ENCODE assay signal across 17 mouse cellular contexts in genomic region chr13:58048076-58048475, GRCm38 (mm10).
DNase-seq lines count a peak whose midpoint lies in the region; ATAC-seq and TF ChIP-seq lines count a peak whose summit lies in the region.
"Had no signal": no experiment of that assay in that cellular context is flagged by ENCODE, and none has a peak within 500 bp of the region (broad histone marks: within the 10 kb centered on the region; RNA-seq: fewer than 3 reads in every experiment).

No protein-coding gene starts in this region.

- H3K79me2 ChIP-seq in heart, adult 2 months (replicated peaks; ENCODE audit: control insufficient read depth, insufficient read depth, low read length): no peaks in the 10 kb centered on the region

- H3K4me3 ChIP-seq in heart, adult 2 months: no peak overlapping the region
- H3K4me3 ChIP-seq in liver, embryonic 14.5 days (ENCODE audit: insufficient read depth in 1 of 2, low read depth in 2 of 2, low read length in 2 of 2): no peak overlapping the region
- H3K4me3 ChIP-seq in liver, embryonic 12.5 days: no peak overlapping the region
- no peak overlapping the region for H3K4me3 ChIP-seq in E14TG2a.4 (replicated peaks; ENCODE audit: low read length)
- H3K4me3 ChIP-seq in bone marrow, adult 2 months (replicated peaks; ENCODE audit: control insufficient read depth, low read depth, low read length): no peak overlapping the region
- no peak overlapping the region for H3K4me3 ChIP-seq in hindbrain, embryonic 14.5 days (replicated peaks; ENCODE audit: low read length)
- H3K4me3 ChIP-seq: embryonic facial prominence, embryonic 10.5 days; erythroblast, embryonic 14.5 days; liver, embryonic 15.5 days; midbrain, embryonic 15.5 days had no signal

- no peak for TF ChIP-seq EP300 in heart, adult 2 months (IDR thresholded peaks at IDR 0.05; ENCODE audit: insufficient read depth, low read depth, low read length)
- TF ChIP-seq EP300 in liver, embryonic 14.5 days (IDR thresholded peaks at IDR 0.05; ENCODE audit: low read depth): no peak

- intact Hi-C loops in heart, adult 2 months (cut with DNase I): no loop called here
- intact Hi-C loops in heart, postnatal 14 days (cut with DNase I): no loop called here

- peak; percentile 58 for TF ChIP-seq CTCF in heart, adult 2 months (IDR thresholded peaks at IDR 0.05)
- TF ChIP-seq CTCF in liver, embryonic 14.5 days (IDR thresholded peaks at IDR 0.05; ENCODE audit: low read depth): peak; percentile 35
- peak; percentile 77 for TF ChIP-seq CTCF in E14TG2a.4 (conservative IDR thresholded peaks at IDR 0.05; ENCODE audit: low read length)
- peak; percentile 30; the same call in 1 of the 2 replicates for TF ChIP-seq CTCF in bone marrow, adult 2 months (IDR thresholded peaks at IDR 0.05; ENCODE audit: control insufficient read depth, insufficient read depth, low read length)

- no peak for ATAC-seq in liver, embryonic 14.5 days (ENCODE audit: insufficient read depth)
- ATAC-seq in liver, embryonic 12.5 days: no peak
- ATAC-seq in hindbrain, embryonic 14.5 days (ENCODE audit: low FRiP score): no peak
- ATAC-seq: forebrain, embryonic 16.5 days; midbrain, embryonic 15.5 days had no signal

- H3K4me1 ChIP-seq in heart, adult 2 months (ENCODE audit: control insufficient read depth, insufficient read depth, low read length): no peaks in the 10 kb centered on the region; the same call in 1 of the 2 replicates
- peaks cover 0 to 11% of the 10 kb centered on the region in 2 experiments; a peak in 2 of 4 replicates for H3K4me1 ChIP-seq in liver, embryonic 14.5 days (replicated peaks; ENCODE audit: control insufficient read depth in 2 of 2, insufficient read depth in 2 of 2, low read length in 1 of 2)
- H3K4me1 ChIP-seq in liver, embryonic 12.5 days: peaks cover 15% of the 10 kb centered on the region
- peaks cover 18% of the 10 kb centered on the region for H3K4me1 ChIP-seq in E14TG2a.4 (replicated peaks; ENCODE audit: low read depth, low read length)
- no peaks in the 10 kb centered on the region for H3K4me1 ChIP-seq in bone marrow, adult 2 months (ENCODE audit: control insufficient read depth, insufficient read depth, low read length)
- no peaks in the 10 kb centered on the region for H3K4me1 ChIP-seq in hindbrain, embryonic 14.5 days (replicated peaks; ENCODE audit: control insufficient read depth, insufficient read depth, low read length)
- H3K4me1 ChIP-seq: liver, embryonic 15.5 days; midbrain, embryonic 15.5 days had no signal

- DNase-seq in heart, adult 2 months: no peak
- DNase-seq in heart, postnatal 14 days: no peak
- no peak for DNase-seq in liver, embryonic 14.5 days (ENCODE audit: low read depth in 3 of 3, low spot score in 3 of 3)
- DNase-seq in T-cell, adult 2 months (ENCODE audit: low spot score): no peak
- DNase-seq in hindbrain, embryonic 14.5 days (ENCODE audit: low spot score): no peak
- DNase-seq: adrenal gland, postnatal 10 days; cerebellum, postnatal 14 days; heart, postnatal 36 days; right cerebral cortex, postnatal 25 days had no signal

- H3K9ac ChIP-seq in heart, adult 2 months (ENCODE audit: low read depth, low read length): no peak overlapping the region
- H3K9ac ChIP-seq in liver, embryonic 14.5 days (replicated peaks): no peak overlapping the region
- H3K9ac ChIP-seq in liver, embryonic 12.5 days: no peak overlapping the region
- H3K9ac ChIP-seq in hindbrain, embryonic 14.5 days: no peak overlapping the region
- H3K9ac ChIP-seq: liver, embryonic 15.5 days; midbrain, embryonic 15.5 days had no signal

- no peaks in the 10 kb centered on the region for H3K36me3 ChIP-seq in heart, adult 2 months (ENCODE audit: control insufficient read depth, insufficient read depth, low read length)
- no peaks in the 10 kb centered on the region for H3K36me3 ChIP-seq in liver, embryonic 14.5 days (replicated peaks; ENCODE audit: control insufficient read depth, insufficient read depth, low read depth)
- 0 out of 2 replicates have a peak, but pooled peaks cover 4% of the 10 kb centered on the region for H3K36me3 ChIP-seq in liver, embryonic 12.5 days
- H3K36me3 ChIP-seq in E14TG2a.4 (ENCODE audit: insufficient read depth, low read length): no peaks in the 10 kb centered on the region
- H3K36me3 ChIP-seq in hindbrain, embryonic 14.5 days (replicated peaks; ENCODE audit: control insufficient read depth, insufficient read depth): no peaks in the 10 kb centered on the region; the same call in 1 of the 2 replicates
- H3K36me3 ChIP-seq: embryonic facial prominence, embryonic 10.5 days; liver, embryonic 15.5 days had no signal

- no peak for TF ChIP-seq POLR2A in heart, adult 2 months (IDR thresholded peaks at IDR 0.05; ENCODE audit: insufficient read depth, low read depth, low read length)
- no peak for TF ChIP-seq POLR2A in bone marrow, adult 2 months (IDR thresholded peaks at IDR 0.05; ENCODE audit: borderline replicate concordance, control insufficient read depth, low read depth, low read length)

- 95% methylated on average over 3 of the region's 3 CpGs for WGBS in heart, adult 2 months
- 59% methylated on average over 3 of the region's 3 CpGs for WGBS in liver, embryonic 14.5 days (ENCODE audit: insufficient replicate concordance)
- WGBS in liver, embryonic 12.5 days (ENCODE audit: insufficient replicate concordance): 71% methylated on average over 3 of the region's 3 CpGs
- whole genome bisulfite sequencing in bone marrow, adult 2 months: 78% methylated on average over 3 of the region's 3 CpGs
- 85% methylated on average over 3 of the region's 3 CpGs for WGBS in hindbrain, embryonic 14.5 days

- H3K4me2 ChIP-seq in liver, embryonic 14.5 days (ENCODE audit: low read depth): no peak overlapping the region
- H3K4me2 ChIP-seq in liver, embryonic 12.5 days: no peak overlapping the region
- H3K4me2 ChIP-seq in hindbrain, embryonic 14.5 days (replicated peaks): no peak overlapping the region
- H3K4me2 ChIP-seq: liver, embryonic 15.5 days; midbrain, embryonic 15.5 days had no signal

- no peaks in the 10 kb centered on the region for H3K27me3 ChIP-seq in heart, adult 2 months (ENCODE audit: control insufficient read depth, insufficient read depth, low read length)
- no peaks in the 10 kb centered on the region for H3K27me3 ChIP-seq in liver, embryonic 14.5 days (ENCODE audit: control insufficient read depth, insufficient read depth, low read length)
- no peaks in the 10 kb centered on the region for H3K27me3 ChIP-seq in liver, embryonic 12.5 days (replicated peaks)
- peaks cover 8% of the 10 kb centered on the region for H3K27me3 ChIP-seq in E14TG2a.4 (ENCODE audit: insufficient read depth, low read length)
- H3K27me3 ChIP-seq in hindbrain, embryonic 14.5 days (ENCODE audit: control insufficient read depth, insufficient read depth, low read length): no peaks in the 10 kb centered on the region
- H3K27me3 ChIP-seq: liver, embryonic 15.5 days; midbrain, embryonic 15.5 days had no signal

- H3K27ac ChIP-seq in heart, adult 2 months: no peak overlapping the region
- no peak overlapping the region for H3K27ac ChIP-seq in liver, embryonic 14.5 days
- H3K27ac ChIP-seq in liver, embryonic 12.5 days: no peak overlapping the region
- H3K27ac ChIP-seq in bone marrow, adult 2 months (ENCODE audit: control insufficient read depth, insufficient read depth, low read depth, low read length, poor library complexity): no peak overlapping the region
- no peak overlapping the region for H3K27ac ChIP-seq in hindbrain, embryonic 14.5 days
- H3K27ac ChIP-seq: embryonic facial prominence, embryonic 10.5 days; liver, embryonic 15.5 days; midbrain, embryonic 15.5 days had no signal

- H3K9me3 ChIP-seq in liver, embryonic 14.5 days (ENCODE audit: control insufficient read depth, low read length): no peaks in the 10 kb centered on the region
- no peaks in the 10 kb centered on the region for H3K9me3 ChIP-seq in liver, embryonic 12.5 days (replicated peaks)
- H3K9me3 ChIP-seq in E14TG2a.4 (ENCODE audit: low read length): no peaks in the 10 kb centered on the region
- 0 out of 2 replicates have a peak, but pooled peaks cover 6% of the 10 kb centered on the region for H3K9me3 ChIP-seq in hindbrain, embryonic 14.5 days (ENCODE audit: control insufficient read depth, low read length)
- H3K9me3 ChIP-seq: embryonic facial prominence, embryonic 10.5 days; liver, embryonic 15.5 days; midbrain, embryonic 15.5 days had no signal
